In genomic region chr11:35292228-35292747, GRCm38 (mm10) we compare ENCODE assay signal across 15 mouse cellular contexts.
"Had no signal": no experiment of that assay in that cellular context is flagged by ENCODE, and none has a peak within 500 bp of the region (broad histone marks: within the 10 kb centered on the region; RNA-seq: fewer than 3 reads in every experiment).

No protein-coding gene starts in this region.

- DNase-seq: kidney, adult 9 months; kidney, postnatal 10 days; kidney, postnatal 4 days; liver; liver, embryonic 13.5 days; liver, postnatal 0 days; lung, postnatal 14 days; thymus, adult 2 months; thymus, postnatal 25 days had no signal

- H3K27me3 ChIP-seq: limb, embryonic 12.5 days; liver, embryonic 13.5 days; lung, embryonic 15.5 days had no signal

- H3K9me3 ChIP-seq: liver, embryonic 13.5 days; lung, embryonic 15.5 days; midbrain, embryonic 13.5 days had no signal

- H3K4me3 ChIP-seq: layer of hippocampus, adult 2 months; limb, embryonic 12.5 days; liver, embryonic 13.5 days; lung, embryonic 15.5 days; midbrain, embryonic 13.5 days had no signal

- H3K9ac ChIP-seq: limb, embryonic 12.5 days; liver, embryonic 13.5 days; liver, postnatal 0 days; lung, embryonic 15.5 days; midbrain, embryonic 13.5 days had no signal

- H3K4me1 ChIP-seq: liver, embryonic 13.5 days had no signal

- H3K4me2 ChIP-seq: limb, embryonic 12.5 days; liver, embryonic 13.5 days; lung, embryonic 15.5 days; midbrain, embryonic 13.5 days had no signal

- ATAC-seq: liver, postnatal 0 days; midbrain, embryonic 13.5 days had no signal

- H3K36me3 ChIP-seq: liver, embryonic 13.5 days; lung, embryonic 15.5 days; midbrain, embryonic 13.5 days had no signal

- H3K27ac ChIP-seq: limb, embryonic 12.5 days; liver, embryonic 13.5 days; lung, embryonic 15.5 days; macrophage; midbrain, embryonic 13.5 days; stomach, postnatal 0 days had no signal
